Mouse (Mus musculus): Measurements from ENCODE around the gene D16Ertd472e. TPM values are rescaled to one million over a fixed set of nuclear protein-coding genes. Genes with fewer than 3 reads are reported as not detected.

Gene D16Ertd472e
- 3.3 TPM for polyA plus RNA-seq (2014; fragmentation: Illumina TruSeq; extraction: RNeasy Lipid Tissue Mini Kit (QIAGEN cat#74804); ENCODE audit: low read depth, low replicate concordance)

DNA sequence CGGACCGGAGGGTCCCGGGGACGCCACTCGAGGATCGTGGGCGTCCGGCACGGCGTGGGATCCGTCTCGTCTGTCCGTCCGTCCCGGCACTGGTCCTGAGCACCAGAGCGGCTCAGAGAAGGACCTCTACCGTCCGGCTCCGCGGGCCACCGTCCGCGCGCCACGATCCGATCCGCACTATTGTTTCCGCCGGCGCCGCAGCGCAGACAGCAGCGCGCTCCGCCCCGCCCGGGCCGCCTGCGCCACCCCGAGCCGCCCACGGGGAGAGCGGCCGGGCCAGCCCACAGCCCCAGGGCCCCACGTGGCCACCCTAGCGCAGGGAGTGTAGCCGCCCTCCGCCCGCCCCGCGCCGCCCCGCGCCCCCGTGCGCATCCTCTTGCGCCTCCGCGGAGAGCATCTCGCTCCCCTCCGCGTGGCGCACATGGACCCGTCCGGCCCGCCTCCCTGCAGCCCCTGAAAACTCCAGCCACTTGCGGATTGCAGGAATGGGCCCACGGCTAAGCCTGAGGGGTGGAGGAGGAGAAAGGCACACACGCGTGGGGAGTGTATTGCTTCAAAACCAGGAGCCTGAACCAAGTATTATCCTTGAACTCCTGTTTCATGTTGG, at the start of gene D16Ertd472e:
D16Ertd472e (minus strand) TSS at position 231 of the 607 bp plus-strand sequence.

Other genes with a start within 250 kb of the D16Ertd472e start
- 44.1 TPM for gene Btg3, start 199.5 kb downstream of the D16Ertd472e start, polyA plus RNA-seq (2014; fragmentation: Illumina TruSeq; extraction: RNeasy Lipid Tissue Mini Kit (QIAGEN cat#74804); ENCODE audit: low read depth, low replicate concordance)

Measured in kidney, adult 10 weeks (tissue).